Mouse (Mus musculus): ENCODE measurements around the gene Rps6ka3. TPM values are rescaled to one million over a fixed set of nuclear protein-coding genes. Genes with fewer than 3 reads are reported as not detected.

The Rps6ka3 gene
- polyA plus RNA-seq, 1 experiment from 2014 or later: 4.7 TPM

- Histone ChIP-seq H3K9me3 (no peaks in the 10 kb centered on the region), H3K36me3 (no peaks in the 10 kb centered on the region), H3K4me2 (replicated peaks) (peak overlapping the region; percentile 60), H3K27ac (replicated peaks) (peak overlapping the region; percentile 92), H3K9ac (replicated peaks) (peak overlapping the region; percentile 73), H3K27me3 (0 out of 2 replicates have a peak, but pooled peaks cover 4% of the 10 kb centered on the region), H3K4me3 (peak overlapping the region; percentile 69), H3K4me1 (no peaks in the 10 kb centered on the region)
- ATAC-seq (ENCODE audit: low FRiP score, low read depth): peak; percentile 97
- 24% methylated on average over 26 of the region's 71 CpGs for WGBS
These were observed 45.2 kb downstream of the Rps6ka3 start for GRCm38 (mm10) chrX:159255123-159255978.

GRCm38 (mm10) chrX:159256040-159256852, 46.1 kb downstream of the Rps6ka3 start:
- Histone ChIP-seq H3K4me1 (no peaks in the 10 kb centered on the region), H3K36me3 (no peaks in the 10 kb centered on the region), H3K27me3 (0 out of 2 replicates have a peak, but pooled peaks cover 4% of the 10 kb centered on the region), H3K27ac (replicated peaks) (peak overlapping the region; percentile 92), H3K4me3 (peak overlapping the region; percentile 69), H3K9me3 (no peaks in the 10 kb centered on the region), H3K4me2 (replicated peaks) (peak overlapping the region; percentile 60), H3K9ac (replicated peaks) (peak overlapping the region; percentile 73)
- WGBS: 15% methylated on average over 56 of the region's 57 CpGs
- ATAC-seq (ENCODE audit: low FRiP score, low read depth): peak; percentile 57

GRCm38 (mm10) chrX:159256921-159257421, 46.9 kb downstream of the Rps6ka3 start:
- Histone ChIP-seq H3K9me3 (no peaks in the 10 kb centered on the region), H3K9ac (replicated peaks) (peak overlapping the region; percentile 73), H3K4me3 (peak overlapping the region; percentile 69), H3K27ac (replicated peaks) (no peak overlapping the region), H3K27me3 (0 out of 2 replicates have a peak, but pooled peaks cover 4% of the 10 kb centered on the region), H3K4me2 (replicated peaks) (peak overlapping the region; percentile 60), H3K36me3 (no peaks in the 10 kb centered on the region), H3K4me1 (no peaks in the 10 kb centered on the region)
- WGBS: 21% methylated on average over 20 of the region's 20 CpGs
- no peak for ATAC-seq (ENCODE audit: low FRiP score, low read depth)

GRCm38 (mm10) chrX:159264681-159265080, 54.6 kb downstream of the Rps6ka3 start:
- Histone ChIP-seq H3K27ac (replicated peaks) (no peak overlapping the region), H3K4me1 (no peaks in the 10 kb centered on the region), H3K4me3 (no peak overlapping the region), H3K27me3 (peaks cover 3% of the 10 kb centered on the region; the same call in 1 of the 2 replicates), H3K4me2 (replicated peaks) (no peak overlapping the region), H3K9me3 (no peaks in the 10 kb centered on the region), H3K36me3 (no peaks in the 10 kb centered on the region), H3K9ac (replicated peaks) (no peak overlapping the region)
- 31% methylated on average over 3 of the region's 3 CpGs for WGBS
- ATAC-seq (ENCODE audit: low FRiP score, low read depth): no peak

GRCm38 (mm10) chrX:159269072-159269471, 59.0 kb downstream of the Rps6ka3 start:
- no peaks in the 10 kb centered on the region for H3K4me1 ChIP-seq
- H3K27ac ChIP-seq (replicated peaks): no peak overlapping the region

GRCm38 (mm10) chrX:159286765-159287164, 76.7 kb downstream of the Rps6ka3 start:
- H3K36me3 ChIP-seq: no peaks in the 10 kb centered on the region
- H3K4me3 ChIP-seq: no peak overlapping the region
- H3K4me1 ChIP-seq: no peaks in the 10 kb centered on the region
- H3K27me3 ChIP-seq: no peaks in the 10 kb centered on the region
- no peaks in the 10 kb centered on the region for H3K9me3 ChIP-seq
- no peak overlapping the region for H3K9ac ChIP-seq (replicated peaks)
- WGBS: 66% methylated on average over 5 of the region's 5 CpGs
- no peak overlapping the region for H3K4me2 ChIP-seq (replicated peaks)
- ATAC-seq (ENCODE audit: low FRiP score, low read depth): no peak
- H3K27ac ChIP-seq (replicated peaks): no peak overlapping the region

More at GRCm38 (mm10) chrX:159269072-159269471, 59.0 kb downstream of the Rps6ka3 start:
- no peak overlapping the region for H3K4me3 ChIP-seq
- no peaks in the 10 kb centered on the region for H3K36me3 ChIP-seq
- H3K9ac ChIP-seq (replicated peaks): no peak overlapping the region
- peaks cover 3% of the 10 kb centered on the region; the same call in 1 of the 2 replicates for H3K27me3 ChIP-seq
- no peak for ATAC-seq (ENCODE audit: low FRiP score, low read depth)
- H3K4me2 ChIP-seq (replicated peaks): no peak overlapping the region
- H3K9me3 ChIP-seq: no peaks in the 10 kb centered on the region

GRCm38 (mm10) chrX:159295879-159296278, 85.8 kb downstream of the Rps6ka3 start:
- Histone ChIP-seq H3K27me3 (no peaks in the 10 kb centered on the region), H3K4me2 (replicated peaks) (no peak overlapping the region), H3K4me3 (no peak overlapping the region), H3K9me3 (no peaks in the 10 kb centered on the region), H3K4me1 (no peaks in the 10 kb centered on the region), H3K36me3 (no peaks in the 10 kb centered on the region), H3K9ac (replicated peaks) (no peak overlapping the region), H3K27ac (replicated peaks) (no peak overlapping the region)
- WGBS: 85% methylated on average over 1 of the region's 1 CpGs
- ATAC-seq (ENCODE audit: low FRiP score, low read depth): no peak

GRCm38 (mm10) chrX:159302349-159303311, 92.5 kb downstream of the Rps6ka3 start:
- H3K27me3 ChIP-seq: no peaks in the 10 kb centered on the region
- ATAC-seq (ENCODE audit: low FRiP score, low read depth): no peak
- H3K4me1 ChIP-seq: no peaks in the 10 kb centered on the region
- no peak overlapping the region for H3K9ac ChIP-seq (replicated peaks)
- H3K4me2 ChIP-seq (replicated peaks): no peak overlapping the region
- no peaks in the 10 kb centered on the region for H3K9me3 ChIP-seq
- H3K36me3 ChIP-seq: no peaks in the 10 kb centered on the region
- H3K27ac ChIP-seq (replicated peaks): no peak overlapping the region
- WGBS: 84% methylated on average over 11 of the region's 11 CpGs
- no peak overlapping the region for H3K4me3 ChIP-seq

- Histone ChIP-seq H3K9me3 (no peaks in the 10 kb centered on the region), H3K9ac (replicated peaks) (no peak overlapping the region), H3K4me2 (replicated peaks) (no peak overlapping the region), H3K4me1 (no peaks in the 10 kb centered on the region), H3K4me3 (no peak overlapping the region), H3K36me3 (no peaks in the 10 kb centered on the region), H3K27me3 (no peaks in the 10 kb centered on the region), H3K27ac (replicated peaks) (no peak overlapping the region)
- WGBS: 68% methylated on average over 7 of the region's 7 CpGs
- no peak for ATAC-seq (ENCODE audit: low FRiP score, low read depth)
These were observed 105.2 kb downstream of the Rps6ka3 start for GRCm38 (mm10) chrX:159315293-159315692.

- H3K4me1 ChIP-seq: no peaks in the 10 kb centered on the region
- no peak overlapping the region for H3K4me2 ChIP-seq (replicated peaks)
- H3K9ac ChIP-seq (replicated peaks): no peak overlapping the region
- no peak overlapping the region for H3K4me3 ChIP-seq
- H3K27me3 ChIP-seq: no peaks in the 10 kb centered on the region
- no peaks in the 10 kb centered on the region for H3K36me3 ChIP-seq
- WGBS: 32% methylated on average over 8 of the region's 8 CpGs
- ATAC-seq (ENCODE audit: low FRiP score, low read depth): no peak
- H3K9me3 ChIP-seq: no peaks in the 10 kb centered on the region
- H3K27ac ChIP-seq (replicated peaks): no peak overlapping the region
These were observed 111.2 kb downstream of the Rps6ka3 start for GRCm38 (mm10) chrX:159321342-159321741.

GRCm38 (mm10) chrX:159364506-159364905, 154.4 kb downstream of the Rps6ka3 start:
- H3K27me3 ChIP-seq: no peaks in the 10 kb centered on the region
- no peak for ATAC-seq (ENCODE audit: low FRiP score, low read depth)
- H3K27ac ChIP-seq (replicated peaks): no peak overlapping the region
- no peak overlapping the region for H3K4me3 ChIP-seq
- peaks cover 6% of the 10 kb centered on the region for H3K36me3 ChIP-seq
- no peaks in the 10 kb centered on the region for H3K4me1 ChIP-seq
- WGBS: 98% methylated on average over 3 of the region's 3 CpGs
- H3K9ac ChIP-seq (replicated peaks): no peak overlapping the region
- no peak overlapping the region for H3K4me2 ChIP-seq (replicated peaks)
- H3K9me3 ChIP-seq: no peaks in the 10 kb centered on the region
